Mouse (Mus musculus) heart, embryonic 12.5 days (tissue): ENCODE measurements around the gene Chtop. TPM values are rescaled to one million over a fixed set of nuclear protein-coding genes. Genes with fewer than 3 reads are reported as not detected.

Experiments
- ATAC-seq: fragments of 200-750 bp; cut with Nextera tagmentation; 2 replicates; pipeline ENCODE4 v1.8.0; 2017; ENCODE audit warnings: moderate TSS enrichment, moderate library complexity; ENCODE audit not compliant: insufficient number of reproducible peaks, low FRiP score
- H3K27ac ChIP-seq: fragments of 300-500 bp; sonication (generic); 2 replicates; pipeline ENCODE4 v1.5.1; 2016; ENCODE audit warnings: mild to moderate bottlenecking, moderate library complexity; ENCODE audit not compliant: poor library complexity, severe bottlenecking
- H3K27me3 ChIP-seq: fragments of 300-500 bp; sonication (generic); replicated peaks from 2 replicates; pipeline ENCODE4 v1.6.1; 2016; ENCODE audit warnings: mild to moderate bottlenecking, moderate library complexity
- H3K36me3 ChIP-seq: fragments of 300-500 bp; sonication (generic); 2 replicates; pipeline ENCODE4 v1.6.1; 2016; ENCODE audit warnings: mild to moderate bottlenecking, moderate library complexity
- H3K4me1 ChIP-seq: fragments of 300-500 bp; sonication (generic); replicated peaks from 2 replicates; pipeline ENCODE4 v1.6.1; 2016; ENCODE audit warnings: mild to moderate bottlenecking
- H3K4me2 ChIP-seq: fragments of 300-500 bp; sonication (generic); 2 replicates; pipeline ENCODE4 v1.6.1; 2016; ENCODE audit warnings: mild to moderate bottlenecking, moderate library complexity
- H3K4me3 ChIP-seq: fragments of 300-500 bp; sonication (generic); 2 replicates; pipeline ENCODE4 v1.5.1; 2016; ENCODE audit warnings: mild to moderate bottlenecking
- H3K9ac ChIP-seq: fragments of 300-500 bp; sonication (generic); 2 replicates; pipeline ENCODE4 v1.6.1; 2016; ENCODE audit warnings: mild to moderate bottlenecking, moderate library complexity
- H3K9me3 ChIP-seq: fragments of 300-500 bp; sonication (generic); replicated peaks from 2 replicates; pipeline ENCODE4 v1.6.1; 2016; ENCODE audit warnings: mild to moderate bottlenecking, moderate library complexity
- WGBS: fragments of 180-500 bp; shearing (Covaris S2); methylation state at CpG from one replicate; pipeline ENCODE4 v1.1.7; 2016; 5-methylcytosine and 5-hydroxymethylcytosine counted together
- polyA plus RNA-seq: library from polyadenylated mRNA; unstranded; fragments of >200 nt; fragmentation: Nextera tagmentation; extraction: Ambion mirVana; gene quantifications from 2 replicates; pipeline ENCODE4 v1.2.1, GENCODE M21; 2016

Chtop gene
- polyA plus RNA-seq, 1 experiment from 2014 or later, result 113 TPM

DNA sequence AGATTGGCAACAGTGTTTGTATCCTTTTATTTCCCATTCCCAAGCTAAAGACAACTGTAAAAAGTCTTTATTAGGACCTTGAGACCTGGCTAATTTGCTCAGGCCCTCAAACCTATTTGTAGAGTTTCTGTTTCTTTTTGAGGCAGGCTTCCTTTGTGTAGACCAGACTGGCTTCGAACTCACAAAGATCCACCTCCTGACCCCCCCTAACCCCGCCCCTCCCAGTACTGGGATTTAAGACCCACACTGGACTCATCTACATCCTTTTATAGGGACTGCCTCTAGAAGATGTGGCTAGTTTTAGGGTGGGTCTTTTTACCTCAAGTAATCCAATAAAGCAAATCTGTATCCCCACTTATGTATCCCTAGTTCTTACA, 437 bp upstream of the Chtop start:
- ATAC-seq, result no peak
- Histone ChIP-seq H3K9ac (no peak overlapping the region), H3K4me1 (peaks cover 22% of the 10 kb centered on the region), H3K36me3 (peaks cover 32% of the 10 kb centered on the region), H3K4me2 (peak overlapping the region; percentile 89), H3K27ac (peak overlapping the region; percentile 79), H3K27me3 (no peaks in the 10 kb centered on the region), H3K4me3 (peak overlapping the region; percentile 98), H3K9me3 (no peaks in the 10 kb centered on the region)
- 27% methylated on average over 2 of the region's 2 CpGs for WGBS

DNA sequence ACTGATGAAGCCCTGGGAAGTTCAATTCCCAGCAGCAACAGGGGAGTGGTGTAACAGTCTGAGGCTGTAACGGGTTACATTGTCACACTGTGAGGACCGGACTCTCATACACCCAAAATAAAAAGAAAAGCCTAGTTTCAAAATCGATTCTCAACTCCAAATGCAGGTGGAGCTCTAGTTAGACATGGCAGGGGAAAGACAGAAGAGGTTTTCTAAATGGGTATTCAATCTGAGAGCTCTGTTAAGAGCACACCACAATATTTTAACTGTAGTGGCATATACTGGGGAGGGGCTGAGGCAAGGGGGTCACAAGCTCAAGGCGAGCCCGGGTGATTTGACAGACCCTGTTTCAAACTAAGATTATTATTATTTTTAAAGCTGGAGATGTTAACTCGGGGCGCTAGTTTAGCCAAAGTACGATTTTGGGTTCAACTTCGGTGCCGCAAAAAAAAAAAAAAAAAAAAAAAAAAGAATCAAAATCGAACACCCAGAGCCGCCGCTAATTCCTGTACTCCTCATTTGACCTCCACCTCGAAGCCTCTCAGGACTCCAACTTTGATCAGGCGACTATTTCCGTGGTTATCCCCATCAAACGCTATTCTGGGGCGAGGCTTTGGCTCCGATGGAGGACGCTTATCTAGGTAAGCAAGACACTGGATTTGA, 880 bp downstream of the Chtop start:
- ATAC-seq, result no peak
- Histone ChIP-seq H3K9me3 (no peaks in the 10 kb centered on the region), H3K36me3 (peaks cover 41% of the 10 kb centered on the region), H3K9ac (peak overlapping the region; percentile 99), H3K4me3 (peak overlapping the region; percentile 98), H3K27me3 (no peaks in the 10 kb centered on the region), H3K27ac (peak overlapping the region; percentile 96), H3K4me1 (peaks cover 19% of the 10 kb centered on the region), H3K4me2 (peak overlapping the region; percentile 89)
- WGBS, result 3% methylated on average over 20 of the region's 20 CpGs

DNA sequence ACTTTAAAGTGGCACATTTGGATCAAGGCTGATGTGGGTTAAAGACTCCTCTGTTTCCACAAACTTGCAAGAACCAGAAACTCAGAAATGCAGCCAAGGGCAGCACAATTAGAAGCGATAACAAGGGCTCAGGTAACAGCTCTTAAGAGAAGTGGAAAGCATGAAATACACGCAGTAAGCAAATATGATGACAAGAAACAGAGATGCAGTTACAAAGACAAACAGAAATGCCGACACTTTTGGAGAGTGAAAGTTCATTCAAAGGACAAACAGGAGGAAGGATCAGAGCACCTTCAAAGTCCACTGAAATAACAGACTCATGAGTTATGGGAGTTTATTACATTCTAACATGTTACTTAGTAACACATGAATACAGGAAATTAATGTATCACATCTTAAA, 2.9 kb downstream of the Chtop start:
- no peak overlapping the region for H3K4me3 ChIP-seq
- no peak overlapping the region for H3K4me2 ChIP-seq
- no peaks in the 10 kb centered on the region for H3K9me3 ChIP-seq
- ATAC-seq, result no peak
- peaks cover 12% of the 10 kb centered on the region for H3K4me1 ChIP-seq
- H3K27ac ChIP-seq, result no peak overlapping the region
- H3K9ac ChIP-seq, result no peak overlapping the region
- H3K36me3 ChIP-seq, result peaks cover 60% of the 10 kb centered on the region
- 85% methylated on average over 3 of the region's 3 CpGs for WGBS
- H3K27me3 ChIP-seq, result no peaks in the 10 kb centered on the region

DNA sequence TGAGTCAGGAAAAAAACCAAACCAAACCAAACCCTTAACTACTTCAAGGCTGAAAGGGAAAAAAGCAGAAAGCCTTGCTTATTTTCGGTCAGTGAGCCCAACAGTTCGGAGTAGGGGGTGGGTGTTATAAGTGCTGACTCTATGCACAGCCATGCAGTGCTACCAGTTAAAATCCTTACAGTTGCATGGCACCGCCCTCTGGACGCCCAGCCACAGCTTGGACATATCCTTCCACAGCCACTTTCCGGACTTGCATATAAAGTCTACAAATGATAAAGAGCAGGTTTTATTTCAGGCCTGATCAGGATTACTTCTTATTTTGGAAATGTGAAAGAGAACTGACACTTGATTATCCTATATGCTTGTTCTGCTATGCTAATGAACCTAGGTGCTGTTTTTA, 4.1 kb downstream of the Chtop start:
- Histone ChIP-seq H3K27ac (no peak overlapping the region), H3K4me2 (no peak overlapping the region), H3K27me3 (no peaks in the 10 kb centered on the region), H3K36me3 (peaks cover 57% of the 10 kb centered on the region), H3K9me3 (no peaks in the 10 kb centered on the region), H3K4me3 (no peak overlapping the region), H3K4me1 (peaks cover 12% of the 10 kb centered on the region), H3K9ac (no peak overlapping the region)
- ATAC-seq, result no peak
- WGBS, result 97% methylated on average over 5 of the region's 5 CpGs

DNA sequence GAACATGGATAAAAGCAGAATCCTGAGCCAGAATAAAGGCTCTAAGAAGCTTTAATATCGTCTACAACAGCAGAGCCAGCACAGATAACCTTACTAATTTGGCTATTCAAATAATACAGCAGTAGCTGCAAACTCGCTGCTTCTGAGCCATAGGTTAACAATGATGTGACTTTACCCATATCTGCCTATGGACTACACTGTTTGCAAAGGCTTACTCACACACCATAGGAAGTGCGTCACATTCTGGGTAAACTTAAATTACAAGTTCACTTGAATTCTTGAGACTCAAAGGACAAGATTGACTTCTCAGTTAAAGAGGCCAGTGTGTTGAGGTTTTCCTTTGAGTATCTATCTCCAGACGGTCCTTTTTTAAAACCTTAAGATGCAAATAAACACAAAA, 5.9 kb downstream of the Chtop start:
- H3K27ac ChIP-seq, result no peak overlapping the region
- no peak for ATAC-seq
- H3K9ac ChIP-seq, result no peak overlapping the region
- H3K27me3 ChIP-seq, result no peaks in the 10 kb centered on the region
- WGBS, result 87% methylated on average over 4 of the region's 4 CpGs
- H3K4me1 ChIP-seq, result peaks cover 12% of the 10 kb centered on the region
- H3K36me3 ChIP-seq, result peaks cover 74% of the 10 kb centered on the region
- no peak overlapping the region for H3K4me2 ChIP-seq
- H3K4me3 ChIP-seq, result no peak overlapping the region
- no peaks in the 10 kb centered on the region for H3K9me3 ChIP-seq

DNA sequence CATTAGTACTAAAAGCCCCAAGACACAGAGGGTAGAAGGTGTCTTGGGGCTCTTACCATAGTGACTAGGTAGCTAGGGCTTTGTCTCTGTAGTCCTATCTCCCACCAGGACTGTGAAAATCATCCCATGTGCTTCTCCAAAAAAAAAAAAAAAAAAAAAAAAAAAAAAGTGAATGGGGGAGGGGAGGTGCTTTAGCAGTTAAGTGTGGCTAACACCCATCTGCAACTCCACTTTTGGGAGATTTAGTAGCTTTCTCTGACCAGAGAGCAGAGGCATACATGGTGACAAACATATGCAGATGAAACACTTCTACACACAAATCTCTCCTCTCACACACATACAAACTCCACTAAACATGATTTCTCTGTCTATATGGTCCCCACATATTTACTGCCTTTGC, 11.7 kb downstream of the Chtop start:
- no peak for ATAC-seq
- H3K27me3 ChIP-seq, result no peaks in the 10 kb centered on the region

DNA sequence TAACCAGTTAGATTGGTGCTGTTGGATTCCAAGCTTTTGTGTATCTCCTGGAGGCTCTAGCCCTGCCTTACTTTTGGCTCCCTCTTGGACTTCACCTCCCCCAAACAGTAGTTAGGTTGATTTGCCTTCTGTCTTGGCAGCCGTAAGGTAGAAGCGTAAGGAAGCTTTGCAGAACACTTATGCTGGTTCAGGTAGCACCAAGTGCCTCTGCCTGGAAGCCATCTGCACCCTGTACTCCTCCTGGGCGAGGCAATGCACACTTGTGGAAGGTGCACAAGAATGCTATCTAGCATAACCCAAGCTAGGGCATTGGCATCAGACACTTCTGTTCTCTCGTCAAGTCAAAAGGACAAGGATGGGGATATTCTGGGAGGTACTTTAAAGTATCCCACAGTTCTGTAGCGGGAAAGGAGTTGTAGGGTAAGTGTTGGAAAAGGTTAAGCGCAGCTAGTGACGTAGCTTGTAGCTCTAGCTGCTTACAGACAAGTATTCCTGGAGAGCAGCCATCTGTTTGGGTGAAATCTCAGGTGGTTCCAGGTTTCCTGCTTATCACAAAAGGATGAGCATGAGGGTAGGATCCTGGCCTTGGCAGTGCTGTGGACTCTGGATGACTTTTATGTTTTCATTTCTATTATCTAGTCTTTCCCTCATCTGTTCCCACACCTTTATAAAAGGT, 13.3 kb downstream of the Chtop start:
- 83% methylated on average over 7 of the region's 7 CpGs for WGBS
- Histone ChIP-seq H3K9ac (no peak overlapping the region), H3K9me3 (no peaks in the 10 kb centered on the region), H3K4me1 (no peaks in the 10 kb centered on the region), H3K27me3 (no peaks in the 10 kb centered on the region), H3K27ac (no peak overlapping the region), H3K4me3 (no peak overlapping the region), H3K4me2 (no peak overlapping the region), H3K36me3 (peaks cover 54% of the 10 kb centered on the region)
- no peak for ATAC-seq

More for the DNA sequence above, 11.7 kb downstream of the Chtop start:
- Histone ChIP-seq H3K36me3 (peaks cover 69% of the 10 kb centered on the region), H3K4me2 (no peak overlapping the region), H3K4me1 (no peaks in the 10 kb centered on the region), H3K9me3 (no peaks in the 10 kb centered on the region), H3K4me3 (no peak overlapping the region), H3K9ac (no peak overlapping the region), H3K27ac (no peak overlapping the region)

DNA sequence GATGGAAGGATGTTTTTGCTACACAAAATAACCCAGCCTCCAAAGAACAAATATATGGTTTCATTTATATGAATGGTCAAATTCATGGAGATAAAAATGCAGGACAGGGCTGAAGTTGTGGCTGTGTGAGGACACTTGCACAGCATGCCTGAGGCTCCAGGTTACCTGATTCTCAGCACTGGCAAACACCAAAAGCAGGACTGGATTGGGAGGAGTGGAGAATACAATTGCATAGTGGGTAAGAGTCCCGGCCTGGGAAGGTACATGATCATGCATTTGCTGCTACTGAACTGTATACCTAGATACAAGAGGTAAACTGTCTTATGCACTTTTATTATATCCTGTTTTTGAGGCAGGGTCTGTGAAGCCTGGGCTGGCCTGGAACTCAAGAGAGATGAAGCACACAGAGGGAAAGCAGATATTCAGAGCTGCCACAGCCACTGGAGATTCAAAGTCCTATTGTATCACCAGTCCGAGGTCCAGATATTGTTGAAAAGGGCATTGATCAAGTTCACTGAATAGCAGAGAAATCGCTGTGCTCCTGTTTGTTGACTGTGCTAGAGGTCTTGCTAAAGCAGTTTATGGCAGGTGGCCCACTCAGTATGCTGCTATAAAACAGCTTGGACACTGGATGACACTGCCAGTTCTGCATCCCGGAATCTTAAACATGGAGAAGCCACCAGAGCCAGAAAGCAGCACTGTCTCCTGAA, 15.3 kb downstream of the Chtop start:
- no peak overlapping the region for H3K27ac ChIP-seq
- no peak overlapping the region for H3K4me2 ChIP-seq
- no peak for ATAC-seq
- H3K27me3 ChIP-seq, result no peaks in the 10 kb centered on the region
- no peaks in the 10 kb centered on the region for H3K9me3 ChIP-seq
- H3K36me3 ChIP-seq, result peaks cover 45% of the 10 kb centered on the region
- WGBS, result 67% methylated on average over 4 of the region's 4 CpGs
- peaks cover 10% of the 10 kb centered on the region for H3K4me1 ChIP-seq
- H3K4me3 ChIP-seq, result no peak overlapping the region
- no peak overlapping the region for H3K9ac ChIP-seq

DNA sequence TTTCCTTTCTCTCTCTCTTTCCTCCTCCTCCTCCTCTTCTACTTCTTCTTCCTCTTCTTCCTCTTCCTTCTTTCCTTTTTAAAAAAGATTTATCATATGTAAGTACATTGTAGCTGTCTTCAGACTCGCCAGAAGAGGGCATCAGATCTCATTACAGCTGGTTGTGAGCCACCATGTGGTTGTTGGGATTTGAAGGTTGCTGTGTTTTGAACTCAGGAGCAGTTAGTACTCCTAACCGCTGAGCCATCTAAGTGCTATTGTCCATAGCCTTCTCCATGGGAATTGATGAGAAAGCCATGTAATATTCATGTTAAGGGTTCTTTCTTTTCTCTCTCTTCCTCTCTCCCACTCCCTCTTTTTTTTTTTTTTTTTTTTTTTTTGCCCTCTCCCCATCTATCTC, 17.9 kb downstream of the Chtop start:
- Histone ChIP-seq H3K27me3 (no peaks in the 10 kb centered on the region), H3K9me3 (no peaks in the 10 kb centered on the region), H3K4me2 (no peak overlapping the region), H3K4me1 (peaks cover 10% of the 10 kb centered on the region), H3K27ac (no peak overlapping the region), H3K9ac (no peak overlapping the region), H3K36me3 (peaks cover 45% of the 10 kb centered on the region), H3K4me3 (no peak overlapping the region)
- 47% methylated on average over 2 of the region's 2 CpGs for WGBS
- ATAC-seq, result no peak

DNA sequence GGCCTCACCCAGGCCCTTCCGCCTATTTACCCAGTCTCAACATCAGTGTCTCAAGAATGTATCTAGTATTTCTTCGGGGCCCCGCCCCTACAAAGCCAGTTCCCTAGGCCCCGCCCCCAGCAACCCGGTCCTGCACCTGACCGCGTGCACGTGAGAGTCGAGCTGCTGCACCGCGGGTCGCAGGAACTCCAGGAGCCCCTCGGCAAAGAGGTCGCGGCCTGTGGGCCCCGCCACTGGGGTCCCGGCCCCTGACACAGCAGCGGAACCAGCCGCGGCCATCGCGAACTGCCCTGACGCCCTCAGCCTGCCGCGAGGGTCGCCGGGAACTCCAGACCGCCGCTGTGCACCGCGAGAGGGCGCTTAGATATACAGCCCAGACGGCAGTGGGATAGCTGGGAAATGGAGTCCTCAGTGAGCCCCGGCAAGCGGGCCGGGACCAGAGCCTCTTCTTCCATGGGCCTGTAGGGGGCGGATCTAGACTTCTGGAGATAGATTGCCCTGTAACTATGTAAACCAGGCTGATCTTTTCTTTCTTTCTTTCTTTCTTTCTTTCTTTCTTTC, 18.5 kb downstream of the Chtop start, which contains the start of gene Snapin:
Gene Snapin, minus strand, starts transcription at position 338 of the 561 bp plus-strand sequence.
- no peaks in the 10 kb centered on the region for H3K9me3 ChIP-seq
- 0% methylated on average over 37 of the region's 37 CpGs for WGBS
- H3K27ac ChIP-seq, result peak within 1 kb of the TSS; percentile 65
- H3K4me1 ChIP-seq, result peaks cover 10% of the 10 kb centered on the region
- peak within 1 kb of the TSS; percentile 75 for H3K4me3 ChIP-seq
- peak; percentile 96 for ATAC-seq
- H3K9ac ChIP-seq, result peak within 1 kb of the TSS; percentile 81
- H3K36me3 ChIP-seq, result peaks cover 45% of the 10 kb centered on the region
- H3K27me3 ChIP-seq, result no peaks in the 10 kb centered on the region
- H3K4me2 ChIP-seq, result peak within 1 kb of the TSS; percentile 80

DNA sequence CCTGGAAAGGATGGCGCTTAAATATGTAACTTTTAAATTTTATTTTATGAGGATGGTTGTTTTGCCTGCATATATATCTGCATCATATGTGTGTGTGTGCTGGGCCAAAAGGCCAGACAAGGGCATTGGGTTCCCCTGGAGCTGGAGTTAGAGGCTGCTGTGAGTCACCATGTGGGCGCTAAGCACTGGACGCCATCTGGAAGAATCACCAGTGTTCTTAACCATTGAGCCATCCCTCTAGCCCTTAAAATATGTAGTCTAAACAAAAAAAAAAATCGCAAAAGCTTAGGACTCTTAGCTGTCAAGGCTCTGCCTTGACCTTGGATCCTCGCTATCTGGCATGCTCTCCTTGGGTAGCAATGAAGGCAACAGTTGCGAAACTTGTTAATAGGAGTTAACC, 20.7 kb downstream of the Chtop start:
- Histone ChIP-seq H3K27me3 (no peaks in the 10 kb centered on the region), H3K4me3 (no peak overlapping the region), H3K36me3 (peaks cover 56% of the 10 kb centered on the region), H3K4me1 (peaks cover 10% of the 10 kb centered on the region), H3K9ac (no peak overlapping the region), H3K4me2 (no peak overlapping the region), H3K9me3 (no peaks in the 10 kb centered on the region), H3K27ac (no peak overlapping the region)
- no peak for ATAC-seq
- WGBS, result 89% methylated on average over 6 of the region's 6 CpGs
